In the genomic region with DNA sequence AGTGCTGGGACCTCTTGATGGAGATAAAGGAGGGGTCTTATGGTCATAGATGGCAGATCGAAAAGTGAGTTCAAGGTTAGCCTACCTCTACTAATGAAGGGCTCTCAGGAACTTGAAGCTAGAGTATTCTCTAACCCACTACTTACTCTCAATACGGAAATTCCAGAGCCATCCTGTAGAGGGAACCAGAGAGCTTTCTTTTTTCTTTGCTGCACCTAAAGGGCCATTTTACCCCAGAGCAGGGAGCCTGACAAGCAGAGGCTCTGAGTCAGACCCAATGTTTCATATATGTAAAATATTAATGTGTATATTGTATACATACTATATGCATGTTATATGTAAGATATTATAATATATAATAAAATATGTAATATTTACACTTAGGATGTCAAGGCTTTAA, we compare ENCODE assay signal across 9 mouse cellular contexts.
DNase-seq lines count a peak whose midpoint lies in the region; ATAC-seq and TF ChIP-seq lines count a peak whose summit lies in the region.
"Had no signal": no experiment of that assay in that cellular context is flagged by ENCODE, and none has a peak within 500 bp of the region (broad histone marks: within the 10 kb centered on the region; RNA-seq: fewer than 3 reads in every experiment).

No protein-coding gene starts in this region.

- H3K9me3 ChIP-seq in forebrain, embryonic 16.5 days (ENCODE audit: control insufficient read depth, low read length), result no peaks in the 10 kb centered on the region
- H3K9me3 ChIP-seq in forebrain, embryonic 12.5 days, result no peaks in the 10 kb centered on the region
- no peaks in the 10 kb centered on the region for H3K9me3 ChIP-seq in embryonic facial prominence, embryonic 14.5 days (ENCODE audit: control insufficient read depth, low read length)
- no peaks in the 10 kb centered on the region for H3K9me3 ChIP-seq in kidney, postnatal 0 days (replicated peaks; ENCODE audit: low read length)
- no peaks in the 10 kb centered on the region for H3K9me3 ChIP-seq in lung, embryonic 14.5 days (ENCODE audit: low read depth, low read length)
- H3K9me3 ChIP-seq: heart, embryonic 15.5 days had no signal

- no peak overlapping the region for H3K4me2 ChIP-seq in forebrain, embryonic 16.5 days (ENCODE audit: low read length)
- H3K4me2 ChIP-seq in forebrain, embryonic 12.5 days, result no peak overlapping the region
- no peak overlapping the region for H3K4me2 ChIP-seq in embryonic facial prominence, embryonic 14.5 days (ENCODE audit: low read depth, low read length)
- H3K4me2 ChIP-seq in kidney, postnatal 0 days (ENCODE audit: low read length), result no peak overlapping the region
- no peak overlapping the region for H3K4me2 ChIP-seq in lung, embryonic 14.5 days
- H3K4me2 ChIP-seq: heart, embryonic 15.5 days had no signal

- no peaks in the 10 kb centered on the region for H3K4me1 ChIP-seq in forebrain, embryonic 16.5 days (replicated peaks; ENCODE audit: control insufficient read depth, insufficient read depth, low read length)
- no peaks in the 10 kb centered on the region for H3K4me1 ChIP-seq in forebrain, embryonic 12.5 days
- no peaks in the 10 kb centered on the region for H3K4me1 ChIP-seq in embryonic facial prominence, embryonic 14.5 days (ENCODE audit: control insufficient read depth, insufficient read depth, low read length)
- H3K4me1 ChIP-seq in kidney, postnatal 0 days (replicated peaks; ENCODE audit: insufficient read depth, low read length), result no peaks in the 10 kb centered on the region
- no peaks in the 10 kb centered on the region for H3K4me1 ChIP-seq in lung, embryonic 14.5 days (ENCODE audit: insufficient read depth)
- H3K4me1 ChIP-seq: heart, embryonic 15.5 days had no signal

- no peaks in the 10 kb centered on the region for H3K27me3 ChIP-seq in forebrain, embryonic 16.5 days (replicated peaks; ENCODE audit: control insufficient read depth, insufficient read depth, low read length)
- H3K27me3 ChIP-seq in forebrain, embryonic 12.5 days, result no peaks in the 10 kb centered on the region
- no peaks in the 10 kb centered on the region for H3K27me3 ChIP-seq in embryonic facial prominence, embryonic 14.5 days (replicated peaks; ENCODE audit: control insufficient read depth, insufficient read depth, low read length)
- no peaks in the 10 kb centered on the region for H3K27me3 ChIP-seq in kidney, postnatal 0 days (ENCODE audit: insufficient read depth, low read length)
- no peaks in the 10 kb centered on the region for H3K27me3 ChIP-seq in lung, embryonic 14.5 days (ENCODE audit: insufficient read depth, low read length)

- no peaks in the 10 kb centered on the region for H3K36me3 ChIP-seq in forebrain, embryonic 16.5 days (ENCODE audit: control insufficient read depth, insufficient read depth)
- no peaks in the 10 kb centered on the region for H3K36me3 ChIP-seq in forebrain, embryonic 12.5 days (replicated peaks)
- H3K36me3 ChIP-seq in embryonic facial prominence, embryonic 14.5 days (ENCODE audit: control insufficient read depth, insufficient read depth, low read length), result no peaks in the 10 kb centered on the region
- H3K36me3 ChIP-seq in kidney, postnatal 0 days (ENCODE audit: insufficient read depth, low read length), result no peaks in the 10 kb centered on the region
- no peaks in the 10 kb centered on the region for H3K36me3 ChIP-seq in lung, embryonic 14.5 days (ENCODE audit: insufficient read depth)
- H3K36me3 ChIP-seq: heart, embryonic 15.5 days had no signal

- ATAC-seq in forebrain, embryonic 16.5 days, result peak; percentile 52
- ATAC-seq in forebrain, embryonic 12.5 days (ENCODE audit: low FRiP score), result no peak
- ATAC-seq in embryonic facial prominence, embryonic 14.5 days (ENCODE audit: low read depth), result peak; percentile 53; the same call in 1 of the 2 replicates
- 0 out of 2 replicates have a peak, but pooled peaks have one; percentile 25 for ATAC-seq in kidney, postnatal 0 days (replicated peaks; ENCODE audit: low FRiP score, low read depth)
- ATAC-seq in lung, embryonic 14.5 days (ENCODE audit: insufficient read depth), result no peak; the same call in 1 of the 2 replicates

- TF ChIP-seq CTCF in kidney, postnatal 0 days (IDR thresholded peaks at IDR 0.05; ENCODE audit: low read depth), result peak; percentile 87
- TF ChIP-seq CTCF in lung, embryonic 14.5 days (IDR thresholded peaks at IDR 0.05; ENCODE audit: low read depth), result peak; percentile 78

- no peak overlapping the region for H3K4me3 ChIP-seq in forebrain, embryonic 16.5 days (replicated peaks; ENCODE audit: low read length)
- H3K4me3 ChIP-seq in forebrain, embryonic 12.5 days (replicated peaks), result no peak overlapping the region
- no peak overlapping the region for H3K4me3 ChIP-seq in embryonic facial prominence, embryonic 14.5 days (ENCODE audit: low read depth, low read length)
- no peak overlapping the region for H3K4me3 ChIP-seq in kidney, postnatal 0 days (replicated peaks; ENCODE audit: low read depth, low read length)
- H3K4me3 ChIP-seq in lung, embryonic 14.5 days (ENCODE audit: low read depth, low read length), result no peak overlapping the region
- H3K4me3 ChIP-seq: heart, embryonic 15.5 days had no signal

- DNase-seq in 416B (ENCODE audit: low read depth), result peak; percentile 48
- DNase-seq in brain, adult 2 months (ENCODE audit: low read depth, low spot score), result peak; percentile 80
- DNase-seq in embryonic facial prominence, embryonic 14.5 days (ENCODE audit: low spot score), result peak; percentile 76
- DNase-seq in kidney, postnatal 0 days (ENCODE audit: low spot score), result peak; percentile 84
- peak; percentile 89 for DNase-seq in lung, embryonic 14.5 days
- peak; percentile 29 to 38 for DNase-seq in right cerebral cortex, postnatal 36 days (ENCODE audit: low spot score in 2 of 2)

- no peak overlapping the region for H3K9ac ChIP-seq in forebrain, embryonic 16.5 days (replicated peaks; ENCODE audit: low read depth, low read length)
- no peak overlapping the region for H3K9ac ChIP-seq in forebrain, embryonic 12.5 days
- H3K9ac ChIP-seq in embryonic facial prominence, embryonic 14.5 days (ENCODE audit: low read depth, low read length), result no peak overlapping the region
- H3K9ac ChIP-seq in kidney, postnatal 0 days (ENCODE audit: low read depth, low read length), result no peak overlapping the region
- no peak overlapping the region for H3K9ac ChIP-seq in lung, embryonic 14.5 days
- H3K9ac ChIP-seq: heart, embryonic 15.5 days had no signal

- WGBS in forebrain, embryonic 16.5 days, result 17% methylated on average over 2 of the region's 2 CpGs
- WGBS in forebrain, embryonic 12.5 days, result 25% methylated on average over 2 of the region's 2 CpGs
- WGBS in embryonic facial prominence, embryonic 14.5 days, result 9% methylated on average over 2 of the region's 2 CpGs
- WGBS in kidney, postnatal 0 days, result 7% methylated on average over 2 of the region's 2 CpGs
- WGBS in lung, embryonic 14.5 days, result 10% methylated on average over 2 of the region's 2 CpGs

- no peak overlapping the region for H3K27ac ChIP-seq in forebrain, embryonic 16.5 days (ENCODE audit: low read length)
- no peak overlapping the region for H3K27ac ChIP-seq in forebrain, embryonic 12.5 days
- H3K27ac ChIP-seq in embryonic facial prominence, embryonic 14.5 days (replicated peaks; ENCODE audit: low read depth, low read length), result no peak overlapping the region
- no peak overlapping the region for H3K27ac ChIP-seq in kidney, postnatal 0 days
- H3K27ac ChIP-seq in lung, embryonic 14.5 days (ENCODE audit: low read depth), result no peak overlapping the region
- H3K27ac ChIP-seq: heart, embryonic 15.5 days had no signal

Comparison
In these comparisons a context has a peak if more than half of its experiments do, and no peak if none do; other contexts are left out.
1. ATAC-seq: peak in forebrain, embryonic 16.5 days (single experiment), embryonic facial prominence, embryonic 14.5 days (single experiment) and kidney, postnatal 0 days (single experiment); none in forebrain, embryonic 12.5 days (single experiment) and lung, embryonic 14.5 days (single experiment).
2. DNase-seq: peak in every context shown above with its lines; median percentile 89 in lung, embryonic 14.5 days; 84 in kidney, postnatal 0 days; 80 in brain, adult 2 months; 76 in embryonic facial prominence, embryonic 14.5 days; 48 in 416B; 34 in right cerebral cortex, postnatal 36 days.